Mouse (Mus musculus) midbrain, embryonic 15.5 days (tissue): Measurements from ENCODE around the gene Nacc1. TPM values are rescaled to one million over a fixed set of nuclear protein-coding genes. Genes with fewer than 3 reads are reported as not detected.
"Not testable (repeated sequence)": the region's sequence is repeated elsewhere in the genome, so short reads cannot be mapped to it uniquely, and the experiment has no call there.

ENCODE experiments used
- ATAC-seq: fragments of 200-750 bp; cut with Nextera tagmentation; replicated peaks from 2 replicates; pipeline ENCODE4 v1.8.0; 2017; ENCODE audit warnings: moderate TSS enrichment
- H3K27ac ChIP-seq: fragments of 300-500 bp; sonication (generic); 2 replicates; pipeline ENCODE4 v1.5.1; 2015; ENCODE audit warnings: mild to moderate bottlenecking, inconsistent platforms
- H3K27me3 ChIP-seq: fragments of 300-500 bp; sonication (generic); replicated peaks from 2 replicates; pipeline ENCODE4 v1.6.1; 2015; ENCODE audit warnings: inconsistent platforms
- H3K36me3 ChIP-seq: fragments of 300-500 bp; sonication (generic); replicated peaks from 2 replicates; pipeline ENCODE4 v1.6.1; 2015; ENCODE audit warnings: inconsistent platforms
- H3K4me1 ChIP-seq: fragments of 300-500 bp; sonication (generic); 2 replicates; pipeline ENCODE4 v1.6.1; 2015; ENCODE audit warnings: inconsistent platforms
- H3K4me2 ChIP-seq: fragments of 300-500 bp; sonication (generic); 2 replicates; pipeline ENCODE4 v1.6.1; 2015; ENCODE audit warnings: inconsistent platforms, mild to moderate bottlenecking, moderate library complexity
- H3K4me3 ChIP-seq: fragments of 300-500 bp; sonication (generic); 2 replicates; pipeline ENCODE4 v1.5.1; 2015; ENCODE audit warnings: mild to moderate bottlenecking, inconsistent platforms
- H3K9ac ChIP-seq: fragments of 300-500 bp; sonication (generic); 2 replicates; pipeline ENCODE4 v1.6.1; 2015; ENCODE audit warnings: mild to moderate bottlenecking, inconsistent platforms
- H3K9me3 ChIP-seq: fragments of 300-500 bp; sonication (generic); 2 replicates; pipeline ENCODE4 v1.6.1; 2016; ENCODE audit warnings: inconsistent platforms
- WGBS: fragments of 180-500 bp; shearing (Covaris S2); methylation state at CpG from one replicate; pipeline ENCODE4 v1.1.7; 2015; ENCODE audit warnings: mixed read lengths; 5-methylcytosine and 5-hydroxymethylcytosine counted together
- polyA plus RNA-seq: library from polyadenylated mRNA; unstranded; fragments of >200 nt; fragmentation: Nextera tagmentation; extraction: Ambion mirVana; gene quantifications from 2 replicates; pipeline ENCODE4 v1.2.1, GENCODE M21; 2015

Gene Nacc1
- polyA plus RNA-seq, 1 experiment from 2014 or later = 16.3 TPM

GRCm38 (mm10) chr8:84630145-84630544, 57.5 kb downstream of the Nacc1 start:
- WGBS = 85% methylated on average over 4 of the region's 4 CpGs
- peaks cover 6% of the 10 kb centered on the region; the same call in 1 of the 2 replicates for H3K36me3 ChIP-seq
- no peak for ATAC-seq

GRCm38 (mm10) chr8:84629586-84629985, 58.1 kb downstream of the Nacc1 start:
- WGBS = 85% methylated on average over 11 of the region's 11 CpGs
- Histone ChIP-seq H3K9ac (no peak overlapping the region), H3K4me1 (peaks cover 3% of the 10 kb centered on the region; the same call in 1 of the 2 replicates), H3K9me3 (no peaks in the 10 kb centered on the region), H3K27me3 (no peaks in the 10 kb centered on the region), H3K4me2 (no peak overlapping the region), H3K27ac (no peak overlapping the region), H3K4me3 (no peak overlapping the region), H3K36me3 (peaks cover 6% of the 10 kb centered on the region; the same call in 1 of the 2 replicates)
- ATAC-seq = no peak

More at GRCm38 (mm10) chr8:84630145-84630544, 57.5 kb downstream of the Nacc1 start:
- Histone ChIP-seq H3K4me1 (peaks cover 9% of the 10 kb centered on the region), H3K9ac (no peak overlapping the region), H3K27me3 (no peaks in the 10 kb centered on the region), H3K27ac (no peak overlapping the region), H3K4me3 (no peak overlapping the region), H3K4me2 (no peak overlapping the region), H3K9me3 (no peaks in the 10 kb centered on the region)

- not testable (repeated sequence) for H3K27ac ChIP-seq, H3K4me3 ChIP-seq, H3K9me3 ChIP-seq, ATAC-seq, H3K27me3 ChIP-seq, H3K4me1 ChIP-seq, H3K4me2 ChIP-seq, H3K36me3 ChIP-seq, H3K9ac ChIP-seq
- 68% methylated on average over 4 of the region's 4 CpGs for WGBS
These were observed 64.2 kb downstream of the Nacc1 start for GRCm38 (mm10) chr8:84623425-84623824.

- H3K4me2 ChIP-seq = no peak overlapping the region
- H3K27ac ChIP-seq = no peak overlapping the region
- 77% methylated on average over 8 of the region's 8 CpGs for WGBS
- H3K36me3 ChIP-seq = 0 out of 2 replicates have a peak, but pooled peaks cover 3% of the 10 kb centered on the region
- H3K27me3 ChIP-seq = 0 out of 2 replicates have a peak, but pooled peaks cover 5% of the 10 kb centered on the region
- no peak overlapping the region for H3K4me3 ChIP-seq
- H3K4me1 ChIP-seq = peaks cover 2% of the 10 kb centered on the region; the same call in 1 of the 2 replicates
- no peak overlapping the region for H3K9ac ChIP-seq
- H3K9me3 ChIP-seq = no peaks in the 10 kb centered on the region
- ATAC-seq = no peak
These were observed 66.5 kb downstream of the Nacc1 start for GRCm38 (mm10) chr8:84621102-84621625.

Other genes starting within 250 kb of the Nacc1 start
- 16.9 and 17.8 TPM in 2 replicates for gene Ier2, start 25.0 kb downstream of the Nacc1 start, polyA plus RNA-seq
- gene Trmt1, start 1.6 kb downstream of the Nacc1 start, polyA plus RNA-seq = 63.3 and 66.7 TPM in 2 replicates
- gene Lyl1, start 13.6 kb upstream of the Nacc1 start, polyA plus RNA-seq = 3.4 and 4.2 TPM in 2 replicates
- 0.97 and 1.8 TPM in 2 replicates for gene G430095P16Rik, start 35.1 kb upstream of the Nacc1 start, polyA plus RNA-seq
- 48.6 and 54.0 TPM in 2 replicates for gene Nfix, start 112.5 kb upstream of the Nacc1 start, polyA plus RNA-seq
- 12.3 and 13.4 TPM in 2 replicates for gene Dand5, start 135.0 kb upstream of the Nacc1 start, polyA plus RNA-seq
- gene Gadd45gip1, start 143.7 kb upstream of the Nacc1 start, polyA plus RNA-seq = 35.5 and 36.1 TPM in 2 replicates
- 88.2 and 91.7 TPM in 2 replicates for gene Rad23a, start 152.8 kb upstream of the Nacc1 start, polyA plus RNA-seq
- gene Calr, start 159.1 kb upstream of the Nacc1 start, polyA plus RNA-seq = 669 and 673 TPM in 2 replicates
- gene Farsa, start 169.1 kb upstream of the Nacc1 start, polyA plus RNA-seq = 126 and 127 TPM in 2 replicates
- gene Syce2, start 184.2 kb upstream of the Nacc1 start, polyA plus RNA-seq = 18.4 and 22.0 TPM in 2 replicates
- gene Gcdh, start 206.1 kb upstream of the Nacc1 start, polyA plus RNA-seq = 36.1 and 37.1 TPM in 2 replicates
- gene Klf1, start 214.1 kb upstream of the Nacc1 start, polyA plus RNA-seq = 0.65 and 0.79 TPM in 2 replicates
- gene Dnase2a, start 220.7 kb upstream of the Nacc1 start, polyA plus RNA-seq = 7.1 and 7.6 TPM in 2 replicates
- 76.2 and 84.8 TPM in 2 replicates for gene Mast1, start 249.5 kb upstream of the Nacc1 start, polyA plus RNA-seq